Mouse (Mus musculus) midbrain, embryonic 11.5 days (tissue): Measurements from ENCODE around the gene Abcb4. TPM values are rescaled to one million over a fixed set of nuclear protein-coding genes. Genes with fewer than 3 reads are reported as not detected.

Experiments used
- ATAC-seq: fragments of 200-750 bp; cut with Nextera tagmentation; 2 replicates; pipeline ENCODE4 v1.8.0; 2017; ENCODE audit warnings: moderate TSS enrichment, moderate library complexity; ENCODE audit not compliant: low FRiP score
- DNase-seq: peaks from one replicate; pipeline ENCODE4 v3.0.0; 2015; ENCODE audit warnings: low spot score; ENCODE audit errors: missing footprints
- H3K27ac ChIP-seq: fragments of 300-500 bp; sonication (generic); 2 replicates; pipeline ENCODE4 v1.5.1; 2014; ENCODE audit warnings: low read depth, low read length
- H3K27me3 ChIP-seq: fragments of 300-500 bp; sonication (generic); 2 replicates; pipeline ENCODE4 v1.6.1; 2014; ENCODE audit warnings: mild to moderate bottlenecking, low read length, moderate library complexity, mixed read lengths; ENCODE audit not compliant: control insufficient read depth, insufficient read depth
- H3K36me3 ChIP-seq: fragments of 300-500 bp; sonication (generic); 2 replicates; pipeline ENCODE4 v1.6.1; 2014; ENCODE audit warnings: mild to moderate bottlenecking, low read length, moderate library complexity, mixed read lengths; ENCODE audit not compliant: control insufficient read depth, insufficient read depth
- H3K4me1 ChIP-seq: fragments of 300-500 bp; sonication (generic); 2 replicates; pipeline ENCODE4 v1.6.1; 2014; ENCODE audit warnings: low read length; ENCODE audit not compliant: control insufficient read depth, insufficient read depth
- H3K4me2 ChIP-seq: fragments of 300-500 bp; sonication (generic); 2 replicates; pipeline ENCODE4 v1.6.1; 2014; ENCODE audit warnings: mild to moderate bottlenecking, moderate library complexity
- H3K4me3 ChIP-seq: fragments of 300-500 bp; sonication (generic); 2 replicates; pipeline ENCODE4 v1.5.1; 2014; ENCODE audit warnings: low read depth, low read length
- H3K9ac ChIP-seq: fragments of 300-500 bp; sonication (generic); 2 replicates; pipeline ENCODE4 v1.6.1; 2014; ENCODE audit warnings: low read length
- H3K9me3 ChIP-seq: fragments of 300-500 bp; sonication (generic); 2 replicates; pipeline ENCODE4 v1.6.1; 2016; ENCODE audit warnings: low read length; ENCODE audit not compliant: control insufficient read depth
- WGBS: fragments of 180-500 bp; shearing (Covaris S2); extraction: QIAGEN DNeasy Blood & Tissue Kit; methylation state at CpG from one replicate; pipeline ENCODE4 v1.1.7; 2014; 5-methylcytosine and 5-hydroxymethylcytosine counted together
- polyA plus RNA-seq: library from polyadenylated mRNA; unstranded; fragments of >200 nt; fragmentation: Nextera tagmentation; extraction: Ambion mirVana; gene quantifications from 2 replicates; pipeline ENCODE4 v1.2.1, GENCODE M21; 2014

Abcb4 gene
- polyA plus RNA-seq, 1 experiment from 2014 or later = 0.60 TPM

- 91% methylated on average over 3 of the region's 3 CpGs for WGBS
- Histone ChIP-seq H3K4me3 (no peak overlapping the region), H3K9ac (no peak overlapping the region), H3K4me2 (no peak overlapping the region), H3K9me3 (no peaks in the 10 kb centered on the region), H3K36me3 (no peaks in the 10 kb centered on the region), H3K27me3 (no peaks in the 10 kb centered on the region), H3K4me1 (peaks cover 4% of the 10 kb centered on the region; the same call in 1 of the 2 replicates), H3K27ac (no peak overlapping the region)
- DNase-seq = no peak
- ATAC-seq = no peak
Observed at GRCm38 (mm10) chr5:8943836-8944235, 50.3 kb downstream of the Abcb4 start.

GRCm38 (mm10) chr5:8947423-8948110 lies 54.0 kb downstream of the Abcb4 start:
- H3K27ac ChIP-seq = no peak overlapping the region
- ATAC-seq (no peak), DNase-seq (no peak)
- H3K4me2 ChIP-seq = no peak overlapping the region
- no peaks in the 10 kb centered on the region for H3K9me3 ChIP-seq
- no peaks in the 10 kb centered on the region for H3K36me3 ChIP-seq
- peaks cover 4% of the 10 kb centered on the region; the same call in 1 of the 2 replicates for H3K4me1 ChIP-seq
- 55% methylated on average over 4 of the region's 4 CpGs for WGBS
- H3K9ac ChIP-seq = no peak overlapping the region
- no peaks in the 10 kb centered on the region for H3K27me3 ChIP-seq
- no peak overlapping the region for H3K4me3 ChIP-seq

GRCm38 (mm10) chr5:8953660-8954059 lies 60.1 kb downstream of the Abcb4 start:
- H3K27me3 ChIP-seq = no peaks in the 10 kb centered on the region
- H3K36me3 ChIP-seq = no peaks in the 10 kb centered on the region

GRCm38 (mm10) chr5:8955544-8955943 lies 62.0 kb downstream of the Abcb4 start:
- Histone ChIP-seq H3K36me3 (no peaks in the 10 kb centered on the region), H3K9me3 (no peaks in the 10 kb centered on the region), H3K4me1 (no peaks in the 10 kb centered on the region), H3K4me3 (no peak overlapping the region), H3K9ac (no peak overlapping the region), H3K4me2 (no peak overlapping the region), H3K27me3 (no peaks in the 10 kb centered on the region), H3K27ac (no peak overlapping the region)
- no peak for DNase-seq
- 92% methylated on average over 3 of the region's 3 CpGs for WGBS
- no peak for ATAC-seq

More at GRCm38 (mm10) chr5:8953660-8954059, 60.1 kb downstream of the Abcb4 start:
- no peak for DNase-seq
- Histone ChIP-seq H3K4me1 (no peaks in the 10 kb centered on the region), H3K4me2 (no peak overlapping the region), H3K27ac (no peak overlapping the region), H3K9me3 (no peaks in the 10 kb centered on the region), H3K4me3 (no peak overlapping the region), H3K9ac (no peak overlapping the region)
- no peak for ATAC-seq
- WGBS = 92% methylated on average over 2 of the region's 2 CpGs

- Histone ChIP-seq H3K9ac (no peak overlapping the region), H3K27ac (no peak overlapping the region), H3K4me1 (no peaks in the 10 kb centered on the region), H3K36me3 (no peaks in the 10 kb centered on the region), H3K4me2 (no peak overlapping the region), H3K27me3 (no peaks in the 10 kb centered on the region), H3K4me3 (no peak overlapping the region), H3K9me3 (no peaks in the 10 kb centered on the region)
- DNase-seq = no peak
- no peak for ATAC-seq
- WGBS = 91% methylated on average over 4 of the region's 4 CpGs
Observed at GRCm38 (mm10) chr5:8960534-8960933, 67.0 kb downstream of the Abcb4 start.

- Histone ChIP-seq H3K4me2 (no peak overlapping the region), H3K27ac (no peak overlapping the region), H3K9ac (no peak overlapping the region), H3K4me3 (no peak overlapping the region), H3K4me1 (no peaks in the 10 kb centered on the region), H3K36me3 (peaks cover 10% of the 10 kb centered on the region; the same call in 1 of the 2 replicates), H3K27me3 (no peaks in the 10 kb centered on the region), H3K9me3 (no peaks in the 10 kb centered on the region)
- 96% methylated on average over 5 of the region's 5 CpGs for WGBS
- DNase-seq (no peak), ATAC-seq (no peak)
Observed at GRCm38 (mm10) chr5:8964487-8964886, 71.0 kb downstream of the Abcb4 start.

GRCm38 (mm10) chr5:8970694-8971093 lies 77.2 kb downstream of the Abcb4 start:
- Histone ChIP-seq H3K36me3 (peaks cover 19% of the 10 kb centered on the region; the same call in 1 of the 2 replicates), H3K9ac (no peak overlapping the region), H3K9me3 (no peaks in the 10 kb centered on the region), H3K4me1 (peaks cover 3% of the 10 kb centered on the region; the same call in 1 of the 2 replicates), H3K27ac (no peak overlapping the region), H3K4me3 (no peak overlapping the region), H3K4me2 (no peak overlapping the region), H3K27me3 (no peaks in the 10 kb centered on the region)
- DNase-seq (no peak), ATAC-seq (no peak)
- WGBS = 87% methylated on average over 2 of the region's 2 CpGs

- no peak overlapping the region for H3K9ac ChIP-seq
- 28% methylated on average over 7 of the region's 7 CpGs for WGBS
Observed at GRCm38 (mm10) chr5:8972355-8972754, 78.8 kb downstream of the Abcb4 start.

GRCm38 (mm10) chr5:8974721-8975120 lies 81.2 kb downstream of the Abcb4 start:
- Histone ChIP-seq H3K4me2 (no peak overlapping the region), H3K27ac (no peak overlapping the region), H3K4me1 (peaks cover 3% of the 10 kb centered on the region; the same call in 1 of the 2 replicates), H3K4me3 (no peak overlapping the region), H3K9me3 (no peaks in the 10 kb centered on the region), H3K36me3 (peaks cover 11% of the 10 kb centered on the region; the same call in 1 of the 2 replicates), H3K27me3 (no peaks in the 10 kb centered on the region), H3K9ac (no peak overlapping the region)
- DNase-seq = no peak
- no peak for ATAC-seq

More at GRCm38 (mm10) chr5:8972355-8972754, 78.8 kb downstream of the Abcb4 start:
- peaks cover 3% of the 10 kb centered on the region; the same call in 1 of the 2 replicates for H3K4me1 ChIP-seq
- no peaks in the 10 kb centered on the region for H3K27me3 ChIP-seq
- no peaks in the 10 kb centered on the region for H3K9me3 ChIP-seq
- no peak overlapping the region for H3K27ac ChIP-seq
- H3K4me2 ChIP-seq = no peak overlapping the region
- peak; percentile 55; the same call in 1 of the 2 replicates for ATAC-seq
- H3K4me3 ChIP-seq = no peak overlapping the region
- peaks cover 15% of the 10 kb centered on the region; the same call in 1 of the 2 replicates for H3K36me3 ChIP-seq
- no peak for DNase-seq
